Mouse (Mus musculus): ENCODE results near the gene Galm. TPM values are rescaled to one million over a fixed set of nuclear protein-coding genes. Genes with fewer than 3 reads are reported as not detected.
"Not testable (repeated sequence)": the region's sequence is repeated elsewhere in the genome, so short reads cannot be mapped to it uniquely, and the experiment has no call there.

Galm gene
- polyA plus RNA-seq, 1 experiment from 2014 or later, result 17.8 TPM

DNA sequence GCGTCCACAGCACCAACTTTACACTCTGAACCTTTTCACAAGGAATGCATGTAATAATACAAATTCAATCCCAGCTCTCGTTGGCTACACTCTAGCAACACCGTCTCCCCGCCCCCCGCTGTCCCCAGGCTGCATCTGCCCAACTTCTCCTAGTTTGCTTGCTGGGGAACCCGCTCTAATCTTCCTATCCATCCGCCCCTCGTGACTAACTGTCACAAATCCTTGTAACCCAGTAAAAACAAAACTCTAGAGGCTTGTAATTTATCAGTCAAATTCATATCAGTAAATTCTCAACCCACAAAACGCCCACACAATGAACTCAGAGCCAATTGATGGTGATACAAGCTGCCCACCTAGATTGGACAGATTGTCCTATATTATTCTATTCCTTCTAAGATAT lies 93.9 kb downstream of the Galm start:
- Histone ChIP-seq H3K27me3 (no peaks in the 10 kb centered on the region), H3K9me3 (replicated peaks) (no peaks in the 10 kb centered on the region), H3K4me3 (replicated peaks) (no peak overlapping the region), H3K4me2 (no peak overlapping the region), H3K27ac (no peak overlapping the region), H3K9ac (no peak overlapping the region), H3K36me3 (no peaks in the 10 kb centered on the region), H3K4me1 (replicated peaks) (peaks cover 23% of the 10 kb centered on the region)
- WGBS (ENCODE audit: insufficient replicate concordance), result 38% methylated on average over 9 of the region's 9 CpGs
- DNase-seq (no peak), ATAC-seq (ENCODE audit: low read depth) (no peak)

DNA sequence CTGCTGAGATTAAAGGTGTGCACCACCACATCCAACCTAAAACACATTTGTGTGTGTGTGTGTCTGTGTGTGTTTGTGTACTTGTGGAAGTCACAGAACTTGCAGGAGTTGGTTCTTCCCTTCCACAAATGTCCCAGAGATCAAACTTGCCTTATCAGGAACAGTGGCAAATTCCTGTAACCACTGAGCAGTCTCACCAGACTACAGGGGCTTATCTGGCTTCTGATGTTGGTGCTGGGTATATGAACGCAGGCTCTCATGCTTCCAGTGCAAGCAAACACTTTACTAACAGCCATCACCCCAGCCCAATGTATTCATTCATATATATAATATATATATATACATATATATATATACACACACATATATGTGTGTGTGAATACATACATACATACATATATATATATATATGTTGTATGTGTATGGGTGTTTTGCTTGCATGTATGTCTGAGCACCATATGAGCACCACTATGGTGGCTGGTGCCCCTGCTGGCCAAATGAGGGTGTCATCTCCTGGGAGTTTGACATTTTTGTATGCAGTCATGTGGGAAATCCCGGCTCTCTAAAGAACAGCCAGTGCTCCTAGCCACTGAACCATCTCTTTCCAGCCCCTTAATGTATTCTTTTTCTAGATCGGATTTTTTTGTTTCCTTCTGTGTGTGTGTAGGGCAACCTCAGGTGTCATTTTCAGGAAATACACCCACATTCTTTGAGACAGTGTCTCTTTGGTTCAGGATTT lies 94.8 kb downstream of the Galm start:
- 42% methylated on average over 3 of the region's 3 CpGs for WGBS (ENCODE audit: insufficient replicate concordance)
- ATAC-seq (ENCODE audit: low read depth), result no peak

DNA sequence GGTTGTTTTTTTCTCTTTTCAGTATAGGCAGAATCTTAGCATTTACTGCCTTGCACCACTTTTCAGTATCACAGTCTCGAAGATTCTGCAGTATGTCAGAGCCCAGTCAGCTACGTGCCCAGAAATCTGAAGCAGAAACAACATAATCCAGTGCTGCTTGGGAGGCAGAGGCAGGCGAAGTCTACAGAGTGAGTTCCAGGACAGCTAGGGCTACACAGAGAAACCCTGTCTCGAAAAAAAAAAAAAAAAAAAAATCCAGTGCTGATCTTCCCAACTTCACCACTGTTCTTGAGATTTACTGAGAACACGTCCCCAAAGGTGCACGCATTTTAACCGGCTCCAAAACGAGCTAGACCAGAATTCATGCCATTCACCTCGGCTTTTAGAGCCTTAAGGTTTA lies 96.6 kb downstream of the Galm start:
- Histone ChIP-seq H3K4me2 (peak overlapping the region; percentile 76), H3K4me1 (replicated peaks) (peaks cover 23% of the 10 kb centered on the region), H3K9ac (peak overlapping the region; percentile 78), H3K4me3 (replicated peaks) (peak overlapping the region; percentile 70), H3K36me3 (peaks cover 12% of the 10 kb centered on the region), H3K27ac (peak overlapping the region; percentile 81), H3K9me3 (replicated peaks) (no peaks in the 10 kb centered on the region), H3K27me3 (no peaks in the 10 kb centered on the region)
- ATAC-seq (ENCODE audit: low read depth) (peak; percentile 27), DNase-seq (no peak)
- WGBS (ENCODE audit: insufficient replicate concordance), result 4% methylated on average over 9 of the region's 9 CpGs

More for the DNA sequence above, 94.8 kb downstream of the Galm start:
- Histone ChIP-seq H3K4me3 (replicated peaks) (no peak overlapping the region), H3K27ac (no peak overlapping the region), H3K4me1 (replicated peaks) (peaks cover 23% of the 10 kb centered on the region), H3K4me2 (no peak overlapping the region), H3K9ac (no peak overlapping the region), H3K9me3 (replicated peaks) (no peaks in the 10 kb centered on the region), H3K36me3 (no peaks in the 10 kb centered on the region), H3K27me3 (no peaks in the 10 kb centered on the region)
- no peak for DNase-seq

DNA sequence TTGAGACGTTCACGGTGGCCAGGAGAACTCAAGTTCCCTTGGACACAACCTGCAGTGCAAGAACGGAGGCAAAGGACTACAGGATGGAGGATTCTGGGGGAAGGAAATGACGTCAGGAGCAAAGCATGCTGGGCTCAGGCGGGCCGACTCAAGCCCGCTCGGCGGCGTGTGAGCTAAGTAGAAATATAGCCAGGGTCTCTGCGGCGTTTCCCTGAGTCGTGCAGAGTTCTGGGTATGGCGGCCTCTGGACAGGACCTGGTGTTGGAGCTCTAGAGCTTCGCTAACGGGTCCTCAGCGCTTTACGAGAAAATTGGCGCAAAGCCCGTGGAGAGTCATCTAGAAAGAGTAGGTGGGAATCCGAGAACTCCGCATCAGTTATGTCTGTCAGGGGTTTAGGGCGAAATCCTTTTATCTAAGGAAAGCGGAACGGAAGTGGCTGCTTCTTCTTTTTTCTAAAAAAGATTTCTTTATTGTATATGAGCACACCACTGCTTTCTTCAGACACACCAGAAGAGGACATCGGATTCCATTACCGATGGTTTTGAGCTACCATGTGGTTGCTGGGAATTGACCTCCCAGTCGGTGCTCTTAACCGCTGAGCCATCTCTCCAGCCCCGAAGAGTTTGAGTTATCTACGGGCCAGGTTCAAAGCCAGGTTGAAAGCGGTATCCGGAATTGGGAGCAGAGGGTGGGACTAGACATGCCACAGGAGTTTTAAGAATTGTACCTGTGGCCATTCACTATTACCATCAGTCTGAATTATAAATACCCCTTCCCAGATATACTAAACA lies 97.2 kb downstream of the Galm start, which contains the start of gene Gemin6:
TSS of gene Gemin6 (plus strand) at position 116 of the 791 bp plus-strand sequence.
- Histone ChIP-seq H3K4me2 (peak within 1 kb of the TSS; percentile 76), H3K9me3 (replicated peaks) (no peaks in the 10 kb centered on the region), H3K27ac (peak within 1 kb of the TSS; percentile 81), H3K4me1 (replicated peaks) (peaks cover 23% of the 10 kb centered on the region), H3K4me3 (replicated peaks) (peak within 1 kb of the TSS; percentile 70), H3K36me3 (peaks cover 19% of the 10 kb centered on the region), H3K27me3 (no peaks in the 10 kb centered on the region), H3K9ac (peak within 1 kb of the TSS; percentile 78)
- WGBS (ENCODE audit: insufficient replicate concordance), result under 1% methylated on average over 33 of the region's 33 CpGs
- ATAC-seq (ENCODE audit: low read depth) (peak; percentile 98), DNase-seq (peak; percentile 79)

DNA sequence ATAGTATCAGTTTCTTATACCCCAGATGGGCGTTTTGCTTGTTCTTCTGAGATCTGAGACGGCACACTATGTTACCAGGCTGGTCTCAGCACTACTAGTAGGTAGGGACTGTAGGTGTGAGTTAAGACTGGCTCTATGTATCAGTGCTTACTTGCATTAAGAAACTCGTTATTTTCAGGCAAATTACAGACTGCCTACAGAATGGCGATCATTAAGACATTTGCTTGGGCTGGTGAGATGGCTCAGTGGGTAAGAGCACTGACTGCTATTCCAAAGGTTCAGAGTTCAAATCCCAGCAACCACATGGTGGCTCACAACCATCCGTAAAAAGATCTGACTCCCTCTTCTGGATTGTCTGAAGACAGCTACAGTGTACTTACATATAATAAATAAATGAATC lies 97.9 kb downstream of the Galm start:
- H3K27me3 ChIP-seq; ATAC-seq (ENCODE audit: low read depth); DNase-seq; H3K9me3 ChIP-seq (replicated peaks): not testable (repeated sequence)
- H3K4me3 ChIP-seq (replicated peaks), result peak overlapping the region; percentile 70
- H3K27ac ChIP-seq, result peak overlapping the region; percentile 81
- H3K9ac ChIP-seq, result peak overlapping the region; percentile 78
- H3K4me2 ChIP-seq, result peak overlapping the region; percentile 76
- peaks cover 23% of the 10 kb centered on the region for H3K4me1 ChIP-seq (replicated peaks)
- H3K36me3 ChIP-seq, result peaks cover 19% of the 10 kb centered on the region
- 30% methylated on average over 5 of the region's 5 CpGs for WGBS (ENCODE audit: insufficient replicate concordance)

DNA sequence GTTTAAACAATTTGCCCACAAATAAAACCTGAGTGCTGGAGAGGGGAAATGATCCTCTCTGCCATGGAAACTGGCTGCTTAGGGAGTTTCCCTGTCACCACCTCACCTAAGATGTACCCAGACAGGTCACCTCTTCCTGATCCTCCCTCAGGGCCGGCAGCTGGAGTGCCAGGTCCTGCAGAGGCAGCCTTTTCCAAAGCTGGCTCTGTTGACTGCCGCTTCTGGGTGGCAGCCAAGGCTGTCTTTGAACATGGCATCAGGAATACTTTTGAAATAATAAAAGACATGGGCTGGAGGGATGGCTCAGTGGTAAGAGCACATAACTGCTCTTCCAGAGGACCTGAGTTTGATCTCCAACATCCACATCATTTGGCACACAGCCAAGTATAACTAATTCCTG lies 102.1 kb downstream of the Galm start:
- DNase-seq, result no peak
- no peak overlapping the region for H3K9ac ChIP-seq
- H3K4me3 ChIP-seq (replicated peaks), result no peak overlapping the region
- no peak overlapping the region for H3K4me2 ChIP-seq
- H3K27ac ChIP-seq, result no peak overlapping the region
- no peak for ATAC-seq (ENCODE audit: low read depth)
- H3K27me3 ChIP-seq, result no peaks in the 10 kb centered on the region
- no peaks in the 10 kb centered on the region for H3K9me3 ChIP-seq (replicated peaks)
- H3K36me3 ChIP-seq, result peaks cover 22% of the 10 kb centered on the region
- peaks cover 24% of the 10 kb centered on the region for H3K4me1 ChIP-seq (replicated peaks)
- WGBS (ENCODE audit: insufficient replicate concordance), result 79% methylated on average over 2 of the region's 2 CpGs

DNA sequence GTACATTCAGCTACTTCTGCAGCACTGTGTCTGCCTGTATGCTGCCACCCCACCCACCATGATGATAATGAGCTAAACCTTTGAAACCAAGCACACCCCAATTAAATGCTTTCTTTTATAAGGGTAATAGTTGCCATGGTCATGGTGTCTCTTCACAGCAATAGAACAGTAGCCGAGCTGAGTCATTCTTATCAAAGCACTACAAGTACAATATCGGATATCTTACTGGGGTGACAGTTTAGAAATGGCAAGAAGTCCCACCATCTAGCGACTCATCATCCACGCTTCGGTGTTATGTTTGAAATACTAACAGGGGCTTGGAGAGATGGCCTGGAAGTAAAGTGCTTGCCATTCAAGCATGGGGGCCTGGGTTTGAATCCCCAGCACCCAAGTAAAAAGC lies 106.6 kb downstream of the Galm start:
- 72% methylated on average over 5 of the region's 5 CpGs for WGBS (ENCODE audit: insufficient replicate concordance)
- Histone ChIP-seq H3K27ac (no peak overlapping the region), H3K9ac (no peak overlapping the region), H3K9me3 (replicated peaks) (no peaks in the 10 kb centered on the region), H3K4me2 (no peak overlapping the region), H3K27me3 (no peaks in the 10 kb centered on the region), H3K36me3 (peaks cover 18% of the 10 kb centered on the region), H3K4me3 (replicated peaks) (no peak overlapping the region), H3K4me1 (replicated peaks) (peaks cover 18% of the 10 kb centered on the region)
- ATAC-seq (ENCODE audit: low read depth) (no peak; the same call in 1 of the 2 replicates), DNase-seq (no peak)

DNA sequence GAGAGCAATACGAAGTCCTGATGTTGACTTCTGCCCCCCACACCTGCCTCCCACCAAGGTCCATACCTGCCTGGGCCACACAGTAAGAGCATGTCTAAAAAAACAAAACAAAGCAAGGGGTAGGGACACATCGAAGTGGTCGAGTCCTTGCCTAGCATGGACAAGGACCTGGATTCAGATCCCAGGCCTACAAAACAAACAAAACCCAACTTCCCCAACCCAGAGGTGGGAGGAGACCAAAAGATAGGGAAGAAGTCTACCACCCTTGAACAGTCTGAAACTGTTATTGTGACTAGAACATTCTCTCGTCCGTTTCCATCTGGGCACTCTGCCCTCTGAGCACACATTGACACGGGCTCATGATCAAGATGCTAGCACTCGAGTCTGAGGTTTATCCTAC lies 107.1 kb downstream of the Galm start:
- no peak overlapping the region for H3K27ac ChIP-seq
- peaks cover 18% of the 10 kb centered on the region for H3K4me1 ChIP-seq (replicated peaks)
- 74% methylated on average over 7 of the region's 7 CpGs for WGBS (ENCODE audit: insufficient replicate concordance)
- H3K4me2 ChIP-seq, result no peak overlapping the region
- DNase-seq, result no peak
- H3K9ac ChIP-seq, result no peak overlapping the region
- H3K27me3 ChIP-seq, result no peaks in the 10 kb centered on the region
- peaks cover 16% of the 10 kb centered on the region for H3K36me3 ChIP-seq
- no peak overlapping the region for H3K4me3 ChIP-seq (replicated peaks)
- H3K9me3 ChIP-seq (replicated peaks), result no peaks in the 10 kb centered on the region
- ATAC-seq (ENCODE audit: low read depth), result no peak

Other genes with a start within 250 kb of the Galm start
- 31.7 and 40.2 TPM in 2 replicates for gene Atl2, start 231.3 kb upstream of the Galm start, polyA plus RNA-seq (2015; fragmentation: Nextera tagmentation; extraction: Ambion mirVana)
- 25.0 and 32.0 TPM in 2 replicates for gene Hnrnpll, start 65.1 kb upstream of the Galm start, polyA plus RNA-seq (2015; fragmentation: Nextera tagmentation; extraction: Ambion mirVana)
- gene Srsf7, start 79.8 kb downstream of the Galm start, polyA plus RNA-seq (2015; fragmentation: Nextera tagmentation; extraction: Ambion mirVana), result 336 and 378 TPM in 2 replicates
- gene Ttc39d, start 80.0 kb downstream of the Galm start, polyA plus RNA-seq (2015; fragmentation: Nextera tagmentation; extraction: Ambion mirVana), result not detected in 2 replicates
- gene Gemin6, start 97.0 kb downstream of the Galm start, polyA plus RNA-seq (2015; fragmentation: Nextera tagmentation; extraction: Ambion mirVana), result 43.5 and 50.9 TPM in 2 replicates
- gene Morn2, start 162.7 kb downstream of the Galm start, polyA plus RNA-seq (2015; fragmentation: Nextera tagmentation; extraction: Ambion mirVana), result 9.9 and 13.6 TPM in 2 replicates
- 3.4 and 4.6 TPM in 2 replicates for gene Dhx57, start 163.0 kb downstream of the Galm start, polyA plus RNA-seq (2015; fragmentation: Nextera tagmentation; extraction: Ambion mirVana)
- gene Arhgef33, start 179.9 kb downstream of the Galm start, polyA plus RNA-seq (2015; fragmentation: Nextera tagmentation; extraction: Ambion mirVana), result 0.16 and 0.22 TPM in 2 replicates
- gene Gm10190, start 246.1 kb downstream of the Galm start, polyA plus RNA-seq (2015; fragmentation: Nextera tagmentation; extraction: Ambion mirVana), result not detected in 2 replicates